Mouse (Mus musculus): ENCODE data around the gene Ifrd1. TPM values are rescaled to one million over a fixed set of nuclear protein-coding genes. Genes with fewer than 3 reads are reported as not detected.
"Not testable (repeated sequence)": the region's sequence is repeated elsewhere in the genome, so short reads cannot be mapped to it uniquely, and the experiment has no call there.

The Ifrd1 gene
- 100 to 1,000 TPM in 1 of 2 experiments, 10 to 100 TPM in 1; 98.6 to 105 TPM for total RNA-seq (2021)
- long read RNA-seq, experiment 1, transcript Ifrd1-201 (12 exons, 3,378 nt) = major isoform, 33 of 40 reads
- long read RNA-seq, experiment 1, partial matches to known transcripts = 1 of 40 reads
- long read RNA-seq, experiment 1, other reads (novel, unspliced or antisense) = 6 of 40 reads
- long read RNA-seq, experiment 2, transcript Ifrd1-201 (12 exons, 3,378 nt) = major isoform, 20 of 29 reads
- long read RNA-seq, experiment 2, partial matches to known transcripts = 1 of 29 reads
- long read RNA-seq, experiment 2, other reads (novel, unspliced or antisense) = 8 of 29 reads

GRCm38 (mm10) chr12:40248454-40249180 lies at the start of gene Ifrd1:
Gene Ifrd1 (minus strand): TSS chr12:40248504.
- DNase-seq = peak in 1 of 2 experiments; percentile 21

- DNase-seq = no peak
These were observed 38.2 kb upstream of the Ifrd1 start for GRCm38 (mm10) chr12:40286539-40286938.

- DNase-seq = no peak
These were observed 32.5 kb upstream of the Ifrd1 start for GRCm38 (mm10) chr12:40280596-40281325.

GRCm38 (mm10) chr12:40277581-40277980 lies 29.3 kb upstream of the Ifrd1 start:
- no peak for DNase-seq

GRCm38 (mm10) chr12:40274931-40275330 lies 26.6 kb upstream of the Ifrd1 start:
- DNase-seq = no peak

- DNase-seq = no peak
These were observed 25.0 kb upstream of the Ifrd1 start for GRCm38 (mm10) chr12:40273339-40273738.

GRCm38 (mm10) chr12:40272710-40273109 lies 24.4 kb upstream of the Ifrd1 start:
- DNase-seq = no peak

- DNase-seq = no peak
These were observed 20.0 kb upstream of the Ifrd1 start for GRCm38 (mm10) chr12:40268313-40268712.

GRCm38 (mm10) chr12:40263712-40264111 lies 15.4 kb upstream of the Ifrd1 start:
- DNase-seq = no peak

GRCm38 (mm10) chr12:40263006-40263405 lies 14.7 kb upstream of the Ifrd1 start:
- no peak for DNase-seq

GRCm38 (mm10) chr12:40258462-40259000 lies 10.2 kb upstream of the Ifrd1 start:
- DNase-seq = no peak

- DNase-seq = peak; percentile 75 to 91
These were observed 8.9 kb upstream of the Ifrd1 start for GRCm38 (mm10) chr12:40257226-40257625.

GRCm38 (mm10) chr12:40256543-40256942 lies 8.2 kb upstream of the Ifrd1 start:
- DNase-seq = peak; percentile 15 to 17

- DNase-seq = no peak
These were observed 7.7 kb upstream of the Ifrd1 start for GRCm38 (mm10) chr12:40256033-40256432.

- DNase-seq = not testable (repeated sequence)
These were observed 7.0 kb upstream of the Ifrd1 start for GRCm38 (mm10) chr12:40255310-40255709.

- no peak for DNase-seq
These were observed 6.4 kb upstream of the Ifrd1 start for GRCm38 (mm10) chr12:40254729-40255128.

GRCm38 (mm10) chr12:40253241-40253640 lies 4.9 kb upstream of the Ifrd1 start:
- DNase-seq = no peak

GRCm38 (mm10) chr12:40250256-40250655 lies 2.0 kb upstream of the Ifrd1 start:
- peak; percentile 23 to 39 for DNase-seq

GRCm38 (mm10) chr12:40247976-40248375 lies 328 bp downstream of the Ifrd1 start:
- DNase-seq = peak; percentile 72 to 79

- DNase-seq = no peak
These were observed 920 bp downstream of the Ifrd1 start for GRCm38 (mm10) chr12:40247384-40247783.

- DNase-seq = no peak
These were observed 2.8 kb downstream of the Ifrd1 start for GRCm38 (mm10) chr12:40245434-40245970.

GRCm38 (mm10) chr12:40244926-40245325 lies 3.4 kb downstream of the Ifrd1 start:
- no peak for DNase-seq

Measured in heart, adult 18-20 months (tissue).